Mouse (Mus musculus) testis, adult 2 months (tissue): ENCODE measurements at regions not wholly inside any gene's neighbourhood (a gene's known extent, or its start where the extent isn't known, plus 50 kb on each side); places are given as distances from the start of the nearest gene placed in this dataset.

Experiments
- CTCF ChIP-seq: fragments of 200-500 bp; IDR thresholded peaks from 2 replicates; pipeline ENCODE4 v1.5.1; 2012; ENCODE audit warnings: low read depth, mild to moderate bottlenecking, inconsistent platforms, low read length, moderate library complexity; ENCODE audit not compliant: control insufficient read depth, insufficient read depth, insufficient replicate concordance
- POLR2A ChIP-seq: fragments of 200-500 bp; IDR thresholded peaks from 2 replicates; pipeline ENCODE4 v1.6.1; 2012; ENCODE audit warnings: low read depth, mild to moderate bottlenecking, inconsistent platforms, low read length, moderate library complexity; ENCODE audit not compliant: control insufficient read depth

DNA sequence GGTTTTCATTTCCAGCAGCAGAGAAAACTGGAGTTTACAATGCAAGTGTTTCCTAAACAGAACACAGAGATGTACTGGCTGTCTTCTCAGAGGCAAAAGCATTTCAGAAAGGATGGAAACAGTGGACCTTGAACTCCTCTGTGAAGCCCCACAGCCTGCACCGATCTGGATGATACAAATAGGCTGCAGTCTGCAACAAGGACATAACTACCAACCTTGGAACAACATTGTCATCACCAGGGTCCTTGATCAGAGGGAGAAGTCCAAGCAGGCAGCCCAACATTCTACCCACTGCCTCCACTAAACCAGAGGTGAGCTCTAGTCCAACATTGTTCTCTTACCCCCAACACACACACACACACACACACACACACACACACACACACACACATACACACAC lies 124.5 kb upstream of the Prok2 start:
- no peak for TF ChIP-seq CTCF
- TF ChIP-seq POLR2A: no peak
